Comparison of ENCODE assay signal across 14 mouse cellular contexts in the genomic region with DNA sequence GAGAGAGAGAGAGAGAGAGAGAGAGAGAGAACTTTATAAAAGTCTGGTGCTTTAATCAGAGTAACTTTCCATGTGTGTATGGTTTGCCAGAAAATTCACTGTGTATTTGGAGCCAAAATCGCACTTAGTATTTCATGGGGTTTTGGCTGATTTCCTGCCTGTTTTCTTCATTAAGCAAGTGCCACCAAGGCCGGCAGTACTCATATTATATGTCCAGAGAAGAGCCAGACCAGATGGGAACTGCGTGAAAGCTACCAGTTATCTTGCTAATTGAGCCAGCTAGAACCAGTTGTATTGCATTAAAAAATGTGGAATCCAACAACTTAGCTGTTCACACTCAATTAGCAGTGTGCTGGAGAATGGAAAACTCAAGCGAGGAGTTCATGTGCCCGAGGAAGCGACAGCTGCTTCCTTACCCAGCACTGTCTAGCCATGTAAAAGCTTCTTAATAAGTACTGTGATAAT. TPM values are rescaled to one million over a fixed set of nuclear protein-coding genes. Genes with fewer than 3 reads are reported as not detected.
DNase-seq lines count a peak whose midpoint lies in the region; ATAC-seq and TF ChIP-seq lines count a peak whose summit lies in the region.
"Had no signal": no experiment of that assay in that cellular context is flagged by ENCODE, and none has a peak within 500 bp of the region (broad histone marks: within the 10 kb centered on the region; RNA-seq: fewer than 3 reads in every experiment).

No protein-coding gene starts in this region.

- no peak for TF ChIP-seq POLR2A in liver, adult 2 months (IDR thresholded peaks at IDR 0.05; ENCODE audit: extremely low read depth, insufficient read depth, low read length)

- no peaks in the 10 kb centered on the region for H3K4me1 ChIP-seq in liver, adult 2 months (ENCODE audit: control insufficient read depth, insufficient read depth, low read length)
- H3K4me1 ChIP-seq in liver, embryonic 12.5 days: no peaks in the 10 kb centered on the region
- no peaks in the 10 kb centered on the region for H3K4me1 ChIP-seq in forebrain, embryonic 14.5 days (ENCODE audit: control insufficient read depth, insufficient read depth, low read length)
- H3K4me1 ChIP-seq in midbrain, embryonic 15.5 days: no peaks in the 10 kb centered on the region
- H3K4me1 ChIP-seq: embryonic facial prominence, embryonic 12.5 days; heart, embryonic 13.5 days; liver, embryonic 15.5 days had no signal

- DNase-seq in liver, adult 2 months (ENCODE audit: extremely low read depth, low read depth, low spot score): peak; percentile 2
- DNase-seq in brain, adult 2 months (ENCODE audit: low read depth, low spot score): peak; percentile 6
- DNase-seq in forebrain, embryonic 14.5 days (ENCODE audit: low spot score): peak; percentile 78
- DNase-seq in thymus, postnatal 0 days (ENCODE audit: low spot score): no peak
- DNase-seq in kidney, postnatal 10 days: no peak
- DNase-seq: gastrocnemius, adult 2 months had no signal

- H3K4me2 ChIP-seq in liver, embryonic 12.5 days: no peak overlapping the region
- H3K4me2 ChIP-seq in forebrain, embryonic 14.5 days (ENCODE audit: low read length): no peak overlapping the region
- H3K4me2 ChIP-seq in midbrain, embryonic 15.5 days: no peak overlapping the region
- H3K4me2 ChIP-seq: embryonic facial prominence, embryonic 12.5 days; heart, embryonic 13.5 days; liver, embryonic 15.5 days had no signal

- no peak for TF ChIP-seq CTCF in liver, adult 2 months (IDR thresholded peaks at IDR 0.05; ENCODE audit: low read depth, low read length)

- H3K79me2 ChIP-seq in liver, adult 2 months (ENCODE audit: control insufficient read depth, insufficient read depth, low read length): no peaks in the 10 kb centered on the region

- no peak overlapping the region for H3K27ac ChIP-seq in liver, adult 2 months (replicated peaks; ENCODE audit: insufficient read depth, low read depth, low read length)
- no peak overlapping the region for H3K27ac ChIP-seq in liver, embryonic 12.5 days
- no peak overlapping the region for H3K27ac ChIP-seq in forebrain, embryonic 14.5 days (ENCODE audit: low read depth, low read length)
- no peak overlapping the region for H3K27ac ChIP-seq in midbrain, embryonic 15.5 days
- H3K27ac ChIP-seq: embryonic facial prominence, embryonic 12.5 days; gastrocnemius, adult 2 months; heart, embryonic 13.5 days; liver, embryonic 15.5 days had no signal

- H3K9ac ChIP-seq in liver, adult 2 months (ENCODE audit: low read depth, low read length): no peak overlapping the region
- no peak overlapping the region for H3K9ac ChIP-seq in liver, embryonic 12.5 days
- no peak overlapping the region for H3K9ac ChIP-seq in forebrain, embryonic 14.5 days (ENCODE audit: low read length)
- H3K9ac ChIP-seq in midbrain, embryonic 15.5 days: no peak overlapping the region
- H3K9ac ChIP-seq: embryonic facial prominence, embryonic 12.5 days; heart, embryonic 13.5 days; liver, embryonic 15.5 days had no signal

- H3K4me3 ChIP-seq in liver, adult 2 months (ENCODE audit: insufficient read depth, low read depth, low read length): no peak overlapping the region
- no peak overlapping the region for H3K4me3 ChIP-seq in liver, embryonic 12.5 days
- no peak overlapping the region for H3K4me3 ChIP-seq in forebrain, embryonic 14.5 days (ENCODE audit: low read depth, low read length)
- H3K4me3 ChIP-seq in midbrain, embryonic 15.5 days: no peak overlapping the region
- H3K4me3 ChIP-seq: embryonic facial prominence, embryonic 12.5 days; gastrocnemius, adult 2 months; heart, embryonic 13.5 days; liver, embryonic 15.5 days had no signal

- 75% methylated on average over 6 of the region's 6 CpGs for WGBS in liver, adult 2 months
- WGBS in liver, embryonic 12.5 days (ENCODE audit: insufficient replicate concordance): 71% methylated on average over 6 of the region's 6 CpGs
- WGBS in forebrain, embryonic 14.5 days: 59% methylated on average over 6 of the region's 6 CpGs
- 70% methylated on average over 6 of the region's 6 CpGs for WGBS in midbrain, embryonic 15.5 days

- H3K9me3 ChIP-seq in liver, embryonic 12.5 days (replicated peaks): no peaks in the 10 kb centered on the region
- H3K9me3 ChIP-seq in forebrain, embryonic 14.5 days (replicated peaks; ENCODE audit: control insufficient read depth, low read length): no peaks in the 10 kb centered on the region
- H3K9me3 ChIP-seq in midbrain, embryonic 15.5 days: no peaks in the 10 kb centered on the region
- H3K9me3 ChIP-seq: embryonic facial prominence, embryonic 12.5 days; heart, embryonic 13.5 days; liver, embryonic 15.5 days had no signal

- no peaks in the 10 kb centered on the region for H3K27me3 ChIP-seq in liver, adult 2 months (ENCODE audit: control insufficient read depth, insufficient read depth, low read length)
- H3K27me3 ChIP-seq in liver, embryonic 12.5 days (replicated peaks): no peaks in the 10 kb centered on the region
- H3K27me3 ChIP-seq in forebrain, embryonic 14.5 days (replicated peaks; ENCODE audit: control insufficient read depth, insufficient read depth, low read length): no peaks in the 10 kb centered on the region
- no peaks in the 10 kb centered on the region for H3K27me3 ChIP-seq in midbrain, embryonic 15.5 days (replicated peaks)
- H3K27me3 ChIP-seq: embryonic facial prominence, embryonic 12.5 days; heart, embryonic 13.5 days; liver, embryonic 15.5 days had no signal

- no peak for ATAC-seq in liver, embryonic 12.5 days
- peak; percentile 89 for ATAC-seq in forebrain, embryonic 14.5 days
- ATAC-seq in midbrain, embryonic 15.5 days (replicated peaks): peak; percentile 39; the same call in 1 of the 2 replicates

- no peaks in the 10 kb centered on the region for H3K36me3 ChIP-seq in liver, adult 2 months (ENCODE audit: control insufficient read depth, insufficient read depth, low read length)
- H3K36me3 ChIP-seq in liver, embryonic 12.5 days: no peaks in the 10 kb centered on the region
- no peaks in the 10 kb centered on the region for H3K36me3 ChIP-seq in forebrain, embryonic 14.5 days (ENCODE audit: control insufficient read depth, insufficient read depth, low read length)
- no peaks in the 10 kb centered on the region for H3K36me3 ChIP-seq in midbrain, embryonic 15.5 days (replicated peaks)
- H3K36me3 ChIP-seq: embryonic facial prominence, embryonic 12.5 days; heart, embryonic 13.5 days; liver, embryonic 15.5 days had no signal

RNA-seq across cellular contexts. Expression of a gene that starts 22.9 kb away (rescaled TPM):
- total RNA-seq in liver, adult 2 months (2014; rRNA removed): not detected in 2 replicates
- polyA plus RNA-seq in liver, adult 2 months (2012; rRNA removed): not detected in 2 replicates
- polyA plus RNA-seq in liver, embryonic 12.5 days (2016; fragmentation: Nextera tagmentation; extraction: Ambion mirVana): not detected in 2 replicates
- polyA plus RNA-seq in forebrain, embryonic 14.5 days (2014; fragmentation: Nextera tagmentation; extraction: Ambion mirVana): not detected in 2 replicates
- not detected in 2 replicates for polyA plus RNA-seq in midbrain, embryonic 15.5 days (2015; fragmentation: Nextera tagmentation; extraction: Ambion mirVana)
- polyA plus RNA-seq in thymus, postnatal 0 days (2015; fragmentation: Nextera tagmentation; extraction: Ambion mirVana): 0.20 and 0.21 TPM in 2 replicates
- total RNA-seq: ES-E14; gastrocnemius, adult 2 months; layer of hippocampus, postnatal 10 days had no signal
- polyA plus RNA-seq: embryonic facial prominence, embryonic 12.5 days; heart, embryonic 13.5 days; intestine, embryonic 14.5 days; liver, embryonic 15.5 days had no signal

Comparison
In these comparisons a context has a peak if more than half of its experiments do, and no peak if none do; other contexts are left out.
1. DNase-seq: peak in liver, adult 2 months (single experiment), brain, adult 2 months (single experiment) and forebrain, embryonic 14.5 days (single experiment); none in thymus, postnatal 0 days (single experiment) and kidney, postnatal 10 days (single experiment).